Mouse (Mus musculus) megakaryocyte, adult 5-6 weeks (primary cell): ENCODE measurements around the gene Sf3b5. TPM values are rescaled to one million over a fixed set of nuclear protein-coding genes. Genes with fewer than 3 reads are reported as not detected.
A peak's percentile ranks its signal among the peaks of the same experiment; 100 is the strongest.
"Not testable (repeated sequence)": the region's sequence is repeated elsewhere in the genome, so short reads cannot be mapped to it uniquely, and the experiment has no call there.

Experiments used
- ATAC-seq: 2 replicates; pipeline ENCODE4 v1.8.0; 2016; ENCODE audit warnings: mild to moderate bottlenecking, inconsistent platforms; ENCODE audit not compliant: poor library complexity, severe bottlenecking
- total RNA-seq, 2 experiments: library from RNA; stranded (forward) in 1 of 2; stranded (reverse) in 1 of 2; fragments of 153-499, 151-499 nt in 1 of 2; fragments of 221-1000, 200-1000 nt in 1 of 2; gene quantifications; 2 replicates each; pipeline versions ENCODE4 v1.2.3 to v1.2.4; 2015 to 2017

Gene Sf3b5
- total RNA-seq, 2 experiments from 2014 or later: 15.8 to 17.0 TPM

DNA sequence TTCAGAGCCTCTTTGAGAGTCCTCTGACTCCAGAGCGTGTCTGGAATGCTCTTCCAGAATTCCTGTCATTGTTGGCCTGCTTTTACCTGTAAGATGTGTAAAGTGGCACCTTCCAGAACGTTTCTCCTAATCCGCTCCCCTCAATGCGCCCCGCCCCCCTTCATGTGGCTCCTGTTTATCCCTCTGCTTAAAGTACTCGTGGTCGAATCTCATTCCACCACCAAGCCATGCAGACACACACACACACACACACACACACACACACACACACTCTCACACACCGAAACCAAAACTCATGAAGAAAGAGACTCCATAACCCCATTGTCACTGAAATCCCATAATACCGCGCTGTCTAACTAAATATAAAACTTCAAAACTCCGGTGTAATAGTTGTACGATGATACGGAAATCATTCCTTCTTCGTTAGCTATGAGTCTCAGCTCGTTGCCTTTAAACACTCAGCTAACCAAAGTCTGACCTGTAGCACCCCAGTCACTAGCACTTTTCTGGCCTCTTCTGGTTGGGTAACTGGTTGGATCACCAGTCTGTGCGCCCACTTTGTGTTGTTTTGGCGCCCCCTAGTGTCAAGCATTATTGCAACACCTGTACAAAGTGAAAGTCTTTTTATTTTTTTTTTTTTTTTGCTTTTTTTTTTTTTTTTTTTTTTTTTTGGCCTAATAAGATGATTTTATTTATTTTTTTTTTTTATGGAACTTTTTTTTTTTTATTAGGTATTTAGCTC, 8.2 kb upstream of the Sf3b5 start:
- ATAC-seq: peak; percentile 99

DNA sequence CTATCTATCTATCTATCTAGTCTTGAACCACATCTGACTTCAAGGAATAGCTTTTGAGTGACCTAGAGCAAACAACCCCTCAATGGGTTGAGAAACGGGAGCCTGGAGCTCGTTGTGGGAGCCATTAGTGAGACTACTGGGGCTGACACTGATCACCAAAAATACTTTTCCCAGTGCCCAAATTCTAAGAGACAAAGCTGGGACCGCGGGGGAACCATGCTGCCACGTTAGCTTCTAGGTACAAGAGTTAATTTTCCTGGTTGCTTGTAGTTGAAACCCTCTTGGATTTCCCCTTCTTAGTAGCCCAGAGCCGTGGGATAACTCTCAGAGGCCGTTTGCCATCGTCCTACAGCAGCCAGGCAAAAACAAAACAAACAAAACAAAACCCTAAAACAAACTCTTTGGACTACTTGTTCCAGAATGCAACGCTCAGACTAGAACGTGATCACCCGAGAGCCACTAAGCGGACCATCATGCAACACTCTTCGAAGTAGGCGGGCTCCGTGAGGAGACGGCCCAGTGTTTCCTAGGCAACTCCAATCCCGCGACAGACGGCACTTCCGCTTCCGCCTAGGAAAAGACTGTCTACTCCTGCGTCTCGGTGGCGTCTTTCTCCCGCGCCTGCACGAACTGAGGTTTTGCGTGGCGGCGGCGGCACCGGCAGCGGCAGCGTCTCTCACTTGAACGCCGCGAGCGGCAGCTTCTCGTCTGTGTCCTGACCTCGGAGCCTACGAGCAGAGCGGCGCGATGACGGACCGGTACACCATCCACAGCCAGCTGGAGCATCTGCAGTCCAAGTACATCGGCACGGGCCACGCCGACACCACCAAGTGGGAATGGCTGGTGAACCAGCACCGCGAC, 3.0 kb downstream of the Sf3b5 start:
- ATAC-seq: peak; percentile 100

DNA sequence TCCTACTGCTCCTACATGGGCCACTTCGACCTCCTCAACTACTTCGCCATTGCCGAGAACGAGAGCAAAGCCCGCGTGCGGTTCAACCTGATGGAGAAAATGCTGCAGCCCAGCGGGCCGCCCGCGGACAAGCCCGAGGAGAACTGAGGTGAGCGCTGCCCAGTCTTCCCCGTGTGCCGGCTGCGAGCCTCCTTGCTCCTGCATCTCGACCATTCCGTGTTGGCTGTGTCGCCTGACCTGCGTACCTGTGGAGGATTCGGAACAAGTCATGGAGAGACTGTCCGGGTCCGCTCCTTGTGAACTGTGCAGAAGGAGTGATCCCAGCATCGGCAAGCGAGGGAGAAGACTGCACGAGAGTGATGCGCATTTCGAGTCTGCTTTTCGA, 3.6 kb downstream of the Sf3b5 start:
- peak; percentile 43; the same call in 1 of the 2 replicates for ATAC-seq

DNA sequence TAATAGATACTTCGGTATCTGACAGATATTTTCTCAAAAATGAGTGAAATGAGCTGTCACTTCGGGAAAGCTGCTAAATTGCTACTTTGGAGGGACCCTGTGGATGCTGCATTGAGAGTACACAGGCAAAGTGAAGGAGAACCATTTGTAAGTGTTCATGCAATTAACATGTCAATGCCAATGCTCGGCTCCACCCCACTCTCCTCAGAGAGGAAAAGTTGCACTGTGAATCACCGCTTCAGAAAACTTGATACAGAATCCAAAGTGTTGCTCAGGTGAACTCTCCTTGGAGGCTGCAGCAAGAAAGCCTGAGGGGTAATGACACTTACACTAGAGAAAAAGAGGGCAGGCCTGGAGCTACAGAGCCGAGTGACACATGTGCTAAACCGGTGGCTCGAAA, 8.9 kb downstream of the Sf3b5 start:
- no peak for ATAC-seq

DNA sequence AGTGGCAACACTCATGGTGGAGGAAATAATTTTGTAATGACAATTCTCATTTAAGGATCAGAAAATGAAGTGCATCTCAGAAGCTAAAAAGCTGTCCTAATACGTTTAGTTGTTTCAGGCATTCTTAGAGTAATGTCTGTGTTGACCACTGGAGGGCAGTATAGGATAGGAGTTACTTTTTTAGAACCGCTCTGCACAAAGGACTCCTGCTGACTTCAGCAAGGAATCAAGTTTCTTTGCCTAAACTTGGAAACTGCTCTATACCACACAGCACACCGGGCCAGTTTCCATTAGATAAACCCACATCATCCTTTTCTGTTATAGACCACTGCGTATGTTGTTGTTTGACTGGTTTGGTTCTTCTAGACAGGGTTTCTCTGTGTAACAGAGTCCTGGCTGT, 11.4 kb downstream of the Sf3b5 start:
- ATAC-seq: peak; percentile 92

DNA sequence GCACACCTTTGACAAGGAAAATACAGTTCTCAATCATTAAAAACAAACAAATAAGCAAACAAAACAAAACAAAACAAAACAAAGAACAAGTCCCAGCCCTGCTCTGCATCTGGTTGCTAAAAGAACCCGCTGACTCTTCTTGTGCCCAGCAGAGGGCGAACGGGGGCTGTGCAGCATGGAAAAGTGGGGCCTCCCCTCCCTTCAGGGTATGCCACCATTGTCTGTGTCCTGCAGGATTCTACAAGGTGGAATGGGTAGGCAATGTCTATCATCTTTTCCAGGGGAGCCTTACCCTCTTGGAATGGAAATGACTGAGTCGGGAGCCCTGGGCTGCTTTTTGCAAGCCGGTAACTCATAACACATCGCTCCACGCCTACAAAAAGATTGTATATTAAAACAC, 13.4 kb downstream of the Sf3b5 start:
- no peak for ATAC-seq

DNA sequence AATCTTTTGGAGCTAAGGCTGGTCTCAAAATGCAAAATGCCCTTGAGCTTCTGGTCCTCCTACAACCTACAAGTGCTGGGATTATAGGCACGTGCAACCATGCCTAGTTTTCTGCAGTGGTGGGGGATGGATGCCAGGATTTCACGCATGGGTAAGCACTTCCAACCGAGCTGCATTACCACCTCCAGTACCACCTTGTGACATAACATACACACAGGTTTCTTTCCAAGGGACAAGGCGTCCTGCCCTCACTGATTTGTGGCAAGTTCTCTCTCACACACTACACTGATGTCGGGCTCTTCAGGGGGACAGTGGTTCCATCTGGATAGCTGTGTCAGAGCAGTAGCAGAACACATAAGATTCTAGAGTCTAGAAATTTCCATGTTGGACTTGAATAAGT, 13.9 kb downstream of the Sf3b5 start:
- no peak for ATAC-seq

DNA sequence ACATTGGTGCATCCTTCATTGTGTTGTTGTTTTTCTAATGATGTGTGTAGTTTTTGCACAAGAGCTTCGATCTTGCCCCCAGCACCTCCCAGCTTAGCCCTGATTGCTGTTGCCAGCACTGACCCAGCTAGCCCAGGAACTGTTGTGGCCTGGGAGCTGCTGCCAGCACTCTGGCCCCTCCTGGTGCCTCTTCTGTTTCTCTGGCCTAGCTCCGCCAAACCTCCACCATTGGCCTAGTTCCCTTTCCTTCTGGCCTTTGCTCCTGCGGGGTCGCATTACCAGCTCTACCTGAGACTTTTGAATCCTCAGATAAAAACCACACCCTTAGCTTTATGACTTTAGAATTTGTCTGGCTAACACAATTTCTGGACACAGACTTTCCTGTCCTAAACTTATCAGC, 17.0 kb downstream of the Sf3b5 start:
- no peak for ATAC-seq

DNA sequence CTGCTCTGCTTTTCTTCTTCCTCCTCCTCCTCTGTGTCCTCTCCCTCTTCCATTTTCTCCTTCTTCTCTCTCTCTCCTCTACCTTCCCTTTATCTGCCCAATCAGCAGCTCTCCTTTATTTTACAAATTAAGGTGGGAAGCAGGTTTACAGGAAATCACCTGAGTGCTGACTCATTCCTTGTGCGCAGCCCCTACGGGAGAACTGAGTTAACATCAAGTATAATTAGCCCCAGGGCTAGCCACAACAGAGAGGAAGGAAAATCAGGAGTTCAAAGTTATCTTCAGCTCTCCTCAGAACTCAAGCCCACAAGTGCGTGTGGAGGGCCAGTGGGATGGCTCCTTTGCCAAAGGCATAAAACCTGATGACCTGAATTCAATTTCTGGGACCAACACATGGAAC, 18.8 kb downstream of the Sf3b5 start:
- not testable (repeated sequence) for ATAC-seq

DNA sequence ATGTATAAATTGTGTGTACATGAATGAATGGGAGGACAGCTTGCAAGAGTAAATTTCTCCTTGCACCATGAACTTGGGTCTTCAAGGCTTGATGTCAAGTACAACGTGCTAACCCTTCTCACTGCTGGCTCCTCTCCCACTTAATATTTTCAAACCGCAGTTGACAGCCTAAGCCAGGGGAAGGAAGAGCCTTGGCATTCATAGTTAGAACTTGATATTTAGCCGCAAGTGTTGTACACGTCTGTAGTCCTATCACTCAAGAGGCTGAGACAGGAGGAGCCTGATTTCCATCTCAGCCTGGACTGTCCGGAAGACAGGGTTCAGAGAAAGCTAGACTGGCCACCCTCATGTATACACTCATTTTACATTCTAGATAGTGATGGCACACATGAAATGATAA, 22.6 kb downstream of the Sf3b5 start:
- ATAC-seq: no peak

DNA sequence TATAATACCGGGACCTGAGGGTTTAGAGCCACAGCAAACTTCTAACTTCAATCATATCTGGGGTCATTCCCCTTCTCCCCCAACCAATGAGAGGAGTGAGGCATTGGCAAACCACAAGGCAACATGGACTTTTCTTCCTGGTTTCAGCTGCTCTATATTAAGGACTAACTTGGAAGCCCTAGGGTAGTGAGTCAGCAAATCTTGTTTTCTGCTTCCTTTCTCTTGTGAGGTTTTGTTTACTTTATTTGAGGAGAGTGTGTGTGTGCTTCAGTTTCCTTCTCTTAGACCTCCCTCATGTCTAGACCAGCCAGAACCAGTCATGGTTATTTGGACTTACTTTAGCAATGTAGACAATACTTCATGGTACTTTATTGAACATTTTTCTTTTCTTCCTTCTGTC, 23.1 kb downstream of the Sf3b5 start:
- ATAC-seq: no peak

DNA sequence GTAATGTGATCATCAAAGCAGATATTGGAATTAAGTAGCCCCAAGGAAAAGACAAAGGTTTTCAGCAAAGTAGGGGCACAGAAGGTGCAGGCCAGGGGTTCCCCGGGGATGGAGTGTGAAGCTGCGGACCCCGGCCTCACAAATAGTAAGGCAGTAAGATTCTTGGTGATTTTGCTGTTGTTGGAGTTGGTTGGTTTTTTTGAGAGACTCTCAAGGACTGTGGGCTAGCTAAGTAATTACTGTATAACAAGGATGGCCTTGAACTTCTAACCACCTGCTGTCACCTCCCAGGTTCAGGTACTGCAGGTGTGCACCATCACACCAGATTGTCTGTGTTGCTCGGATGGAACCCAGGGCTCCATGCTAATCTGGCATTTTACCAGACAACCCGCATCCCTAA, 24.3 kb downstream of the Sf3b5 start:
- no peak for ATAC-seq

DNA sequence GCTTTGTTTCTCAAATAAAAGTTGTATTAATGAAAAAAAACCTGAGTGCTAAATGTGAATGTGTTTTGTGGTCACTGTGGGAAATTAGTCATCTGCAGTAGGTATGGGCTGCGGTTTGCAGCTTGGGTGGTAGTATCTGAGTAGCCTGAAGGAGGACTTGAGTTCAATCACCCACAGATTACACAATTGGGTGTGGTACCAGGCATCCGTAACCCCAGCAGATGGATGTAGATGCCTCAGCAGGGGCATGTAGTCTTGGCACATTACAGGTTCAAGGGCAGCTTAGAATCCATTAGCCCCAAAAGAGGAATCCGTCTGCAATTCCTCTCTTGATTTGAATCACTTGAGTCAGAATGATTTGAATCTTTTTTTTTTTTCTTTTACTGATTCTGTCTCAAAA, 30.1 kb downstream of the Sf3b5 start:
- ATAC-seq: 0 out of 2 replicates have a peak, but pooled peaks have one; percentile 38

DNA sequence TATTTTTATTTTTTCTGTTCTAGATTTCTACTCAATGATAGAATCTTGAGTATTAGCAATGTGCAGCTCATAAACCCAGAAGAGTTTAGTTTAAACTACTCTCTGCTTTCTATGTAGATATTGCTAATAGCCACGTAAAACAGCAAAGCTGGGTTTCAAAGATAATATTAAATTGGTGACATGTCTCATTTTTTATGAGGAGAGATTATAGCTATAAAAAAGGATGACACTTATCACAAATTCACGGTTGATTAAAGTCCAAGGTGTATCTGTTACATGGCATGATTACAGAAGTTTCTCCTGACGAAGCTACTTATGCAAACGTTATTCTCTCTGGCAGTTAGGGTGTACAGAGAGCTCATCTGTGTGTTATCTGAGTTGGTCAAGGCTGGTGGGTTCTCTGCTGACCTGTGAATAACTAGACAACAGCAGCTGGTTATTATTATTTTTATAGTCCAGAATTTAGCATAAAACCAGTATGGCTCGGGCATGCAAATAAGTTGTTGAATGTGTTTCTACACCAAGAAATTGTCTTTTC, 34.6 kb downstream of the Sf3b5 start:
- ATAC-seq: no peak

DNA sequence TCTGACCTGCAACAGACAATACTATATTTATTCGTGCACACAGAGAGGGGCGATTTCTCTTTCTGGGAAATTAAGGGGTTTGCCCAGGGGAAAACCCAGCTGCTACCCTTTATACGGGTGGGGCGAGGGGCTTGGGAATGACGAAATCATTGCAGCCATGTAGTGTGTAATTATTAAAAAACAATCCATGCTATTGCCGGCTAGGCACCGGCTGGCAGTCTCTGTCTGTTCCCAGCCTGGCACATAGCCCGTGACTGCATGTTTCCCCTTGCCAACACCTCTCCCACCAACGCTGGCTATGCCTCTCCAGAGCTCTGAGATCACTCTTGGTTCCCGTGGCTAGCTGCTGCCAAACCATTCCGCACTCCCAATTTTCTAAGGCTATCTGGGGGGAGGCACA, 39.5 kb downstream of the Sf3b5 start:
- ATAC-seq: no peak

DNA sequence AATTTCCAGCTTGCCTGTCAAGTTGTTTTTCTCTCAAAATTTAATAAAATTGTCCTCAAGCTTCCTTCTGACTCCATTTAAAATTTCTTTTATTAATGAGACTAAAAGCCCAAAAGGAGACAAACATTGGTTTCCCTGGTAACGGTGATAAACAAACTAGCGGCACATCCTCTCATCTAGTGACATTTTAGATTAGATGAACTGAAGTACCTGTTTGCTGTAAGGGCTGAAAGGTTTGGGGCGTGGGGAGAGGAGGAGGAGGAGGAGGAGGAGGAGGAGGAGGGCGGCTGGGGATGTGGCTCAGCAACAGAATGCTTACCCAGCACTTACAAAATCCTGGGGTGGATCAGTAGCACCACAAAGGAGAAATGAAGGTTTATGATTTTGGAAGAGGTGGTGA, 42.7 kb downstream of the Sf3b5 start:
- ATAC-seq: no peak

DNA sequence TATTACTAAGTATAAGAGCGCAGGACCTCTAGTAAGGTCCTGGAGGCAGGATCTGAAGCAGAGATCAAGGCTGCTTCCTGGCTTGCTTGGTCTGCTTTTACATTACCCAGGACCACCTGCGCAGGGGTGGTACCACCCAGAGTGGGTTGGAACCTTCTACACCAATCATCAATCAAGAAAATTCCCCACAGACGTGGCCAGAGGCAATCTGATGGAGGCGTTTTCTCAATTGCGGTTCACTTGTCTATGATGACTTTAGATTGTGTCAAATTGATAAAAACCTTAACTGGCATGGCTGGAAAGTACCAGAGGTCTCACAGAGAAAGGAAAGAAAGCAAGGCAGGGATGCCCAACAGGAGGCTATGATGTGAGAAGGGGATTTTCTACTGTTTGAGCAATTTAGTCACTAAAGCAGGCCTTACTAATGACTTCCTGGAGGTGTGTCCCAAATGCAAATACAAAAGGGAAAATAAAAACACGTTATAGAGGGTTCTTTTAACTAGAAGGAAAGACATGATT, 51.8 kb downstream of the Sf3b5 start:
- no peak for ATAC-seq

Other genes starting within 250 kb of the Sf3b5 start
- gene Utrn, start 136.0 kb upstream of the Sf3b5 start, total RNA-seq (2015): 50.0 and 52.5 TPM in 2 replicates
- gene Utrn, start 136.0 kb upstream of the Sf3b5 start, total RNA-seq (2017): 36.1 and 42.4 TPM in 2 replicates
- 41.9 and 44.6 TPM in 2 replicates for gene Stx11, start 41.0 kb upstream of the Sf3b5 start, total RNA-seq (2015)
- 36.0 and 46.8 TPM in 2 replicates for gene Stx11, start 41.0 kb upstream of the Sf3b5 start, total RNA-seq (2017)
- gene Plagl1, start 55.2 kb downstream of the Sf3b5 start, total RNA-seq (2015): 0.52 and 0.98 TPM in 2 replicates
- gene Plagl1, start 55.2 kb downstream of the Sf3b5 start, total RNA-seq (2017): 0.08 and 0.92 TPM in 2 replicates
- gene Zc2hc1b, start 172.7 kb downstream of the Sf3b5 start, total RNA-seq (2015): not detected in 2 replicates
- not detected in 2 replicates for gene Zc2hc1b, start 172.7 kb downstream of the Sf3b5 start, total RNA-seq (2017)
- 39.0 and 45.8 TPM in 2 replicates for gene Ltv1, start 187.8 kb downstream of the Sf3b5 start, total RNA-seq (2015)
- gene Ltv1, start 187.8 kb downstream of the Sf3b5 start, total RNA-seq (2017): 34.6 and 42.4 TPM in 2 replicates